Mouse (Mus musculus) ES-Bruce4 (cell line): Measurements from ENCODE around the gene Adcy4.

ENCODE experiments used
- CTCF ChIP-seq: IDR thresholded peaks from one replicate; pipeline ENCODE4 v1.8.1; 2011; ENCODE audit warnings: low read depth, low read length
- EP300 ChIP-seq: IDR thresholded peaks from 2 replicates; pipeline ENCODE4 v1.6.1; 2011; ENCODE audit warnings: low read depth, low read length; ENCODE audit not compliant: insufficient read depth

GRCm38 (mm10) chr14:55757566-55757965 is 26.3 kb downstream of the Adcy4 start:
- TF ChIP-seq CTCF, result no peak
- no peak for TF ChIP-seq EP300
